Mouse (Mus musculus) cerebellum, adult 2 months (tissue): ENCODE data around the gene Hps4.

Experiments used
- CTCF ChIP-seq: fragments of 200-500 bp; IDR thresholded peaks from 2 replicates; pipeline ENCODE4 v1.5.1; 2011; ENCODE audit warnings: low read depth, mild to moderate bottlenecking, control low read depth, low read length, moderate library complexity, borderline replicate concordance; ENCODE audit not compliant: insufficient read depth
- POLR2A ChIP-seq: fragments of 200-500 bp; IDR thresholded peaks from 2 replicates; pipeline ENCODE4 v1.6.1; 2011; ENCODE audit warnings: low read length, control low read depth, borderline replicate concordance; ENCODE audit not compliant: insufficient read depth

DNA sequence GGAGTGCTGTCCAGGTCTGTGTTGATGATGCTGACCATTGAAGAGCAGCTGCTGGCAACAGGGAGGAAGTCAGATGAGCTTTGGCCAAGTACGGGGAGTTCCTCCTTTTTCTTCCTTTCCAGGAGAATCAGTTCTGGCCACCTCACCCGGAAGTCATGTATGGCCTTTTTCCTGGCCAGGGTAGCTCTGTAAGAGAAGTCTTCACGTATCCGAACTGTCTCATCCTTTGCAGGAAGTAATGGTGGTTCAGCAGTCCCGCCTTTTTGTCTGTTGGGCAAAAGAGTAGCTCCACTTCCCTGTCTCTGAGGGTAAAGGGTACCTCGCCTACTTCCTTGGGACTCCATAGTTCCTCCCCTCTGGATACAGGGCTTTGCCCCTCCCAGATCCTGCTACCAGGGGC is 12.6 kb downstream of the Hps4 start:
- TF ChIP-seq CTCF (no peak), POLR2A (no peak)
